Mouse (Mus musculus): ENCODE data around the gene Lhfp. TPM values are rescaled to one million over a fixed set of nuclear protein-coding genes. Genes with fewer than 3 reads are reported as not detected.

Gene Lhfp
- polyA plus RNA-seq, 1 experiment from 2014 or later: 5.5 TPM

DNA sequence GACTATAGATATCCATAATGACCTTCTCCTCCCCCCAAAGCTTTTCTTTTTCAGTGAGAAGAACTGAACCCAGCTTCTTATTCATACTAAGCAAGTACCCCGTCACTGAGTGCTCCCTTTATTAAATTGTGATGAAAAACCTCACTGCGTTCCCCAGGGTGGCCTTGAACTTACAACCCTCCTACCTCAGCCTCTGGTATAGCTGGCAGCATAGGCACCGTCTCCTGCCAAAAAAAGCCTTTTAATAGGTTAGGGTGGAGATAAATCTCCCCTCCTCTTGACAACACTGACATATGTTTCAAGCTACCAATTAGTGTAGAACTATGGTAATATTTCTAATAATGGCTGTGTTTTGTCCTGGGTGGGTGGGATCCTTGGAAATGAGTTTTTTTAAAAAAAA lies 33.4 kb downstream of the Lhfp start:
- H3K27ac ChIP-seq (ENCODE audit: low read length): no peak overlapping the region

DNA sequence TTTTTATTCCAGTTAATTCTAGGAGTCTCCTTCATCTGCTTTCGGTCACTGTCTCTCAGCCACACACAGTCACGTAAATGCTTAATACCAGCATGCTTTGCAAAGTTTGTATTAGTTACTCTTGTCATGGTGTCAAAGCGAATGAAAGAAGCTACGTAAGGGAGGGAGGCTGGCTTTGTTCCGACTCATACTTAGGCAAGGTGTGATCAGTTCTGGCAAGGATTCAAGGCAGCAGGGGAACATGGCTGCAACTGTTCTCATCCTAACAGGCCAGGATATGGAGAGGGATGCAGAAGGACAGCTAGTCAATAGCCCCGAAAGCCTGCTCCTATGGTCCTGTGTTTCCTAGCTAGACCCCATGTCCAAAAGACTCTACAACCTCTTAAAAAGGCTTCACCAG lies 39.0 kb downstream of the Lhfp start:
- H3K4me2 ChIP-seq (ENCODE audit: low read depth, low read length): no peak overlapping the region
- 79% methylated on average over 6 of the region's 6 CpGs for WGBS (ENCODE audit: insufficient replicate concordance)
- H3K36me3 ChIP-seq (ENCODE audit: control insufficient read depth, insufficient read depth): no peaks in the 10 kb centered on the region
- no peak overlapping the region for H3K9ac ChIP-seq (ENCODE audit: low read depth, low read length)
- H3K9me3 ChIP-seq (replicated peaks; ENCODE audit: control insufficient read depth, low read length): no peaks in the 10 kb centered on the region
- no peak for ATAC-seq (ENCODE audit: low read depth)
- no peak overlapping the region for H3K4me3 ChIP-seq (ENCODE audit: low read depth, low read length)
- no peaks in the 10 kb centered on the region for H3K4me1 ChIP-seq (ENCODE audit: control insufficient read depth, low read depth, low read length)
- no peaks in the 10 kb centered on the region for H3K27me3 ChIP-seq (ENCODE audit: control insufficient read depth, insufficient read depth, low read depth, low read length)
- H3K27ac ChIP-seq (ENCODE audit: low read length): no peak overlapping the region

More for the DNA sequence above, 33.4 kb downstream of the Lhfp start:
- Histone ChIP-seq H3K4me3 (ENCODE audit: low read depth, low read length) (no peak overlapping the region), H3K36me3 (ENCODE audit: control insufficient read depth, insufficient read depth) (no peaks in the 10 kb centered on the region), H3K9me3 (replicated peaks; ENCODE audit: control insufficient read depth, low read length) (no peaks in the 10 kb centered on the region), H3K4me2 (ENCODE audit: low read depth, low read length) (no peak overlapping the region), H3K9ac (ENCODE audit: low read depth, low read length) (no peak overlapping the region), H3K4me1 (ENCODE audit: control insufficient read depth, low read depth, low read length) (no peaks in the 10 kb centered on the region), H3K27me3 (ENCODE audit: control insufficient read depth, insufficient read depth, low read depth, low read length) (no peaks in the 10 kb centered on the region)
- 62% methylated on average over 3 of the region's 3 CpGs for WGBS (ENCODE audit: insufficient replicate concordance)
- ATAC-seq (ENCODE audit: low read depth): no peak

DNA sequence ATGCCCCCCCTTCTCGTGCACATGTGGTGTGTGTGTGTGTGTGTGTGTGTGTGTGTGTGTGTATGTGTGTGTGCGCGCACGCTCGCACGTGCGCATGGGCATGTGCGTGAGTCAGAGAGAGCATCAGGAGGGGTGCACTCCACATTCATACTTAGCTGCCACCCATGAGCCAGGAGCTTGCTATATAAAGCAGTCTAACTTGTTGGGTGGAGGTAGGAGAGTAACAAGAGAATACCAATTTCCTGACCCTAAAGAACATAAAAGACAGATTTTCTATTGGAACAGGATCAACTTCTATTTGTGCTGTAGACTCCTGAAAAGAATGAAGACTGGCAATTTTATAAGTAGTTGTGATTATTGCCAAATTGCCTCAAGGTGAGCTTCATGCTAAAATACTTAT lies 39.4 kb downstream of the Lhfp start:
- Histone ChIP-seq H3K4me2 (ENCODE audit: low read depth, low read length) (no peak overlapping the region), H3K36me3 (ENCODE audit: control insufficient read depth, insufficient read depth) (no peaks in the 10 kb centered on the region), H3K4me3 (ENCODE audit: low read depth, low read length) (no peak overlapping the region), H3K9ac (ENCODE audit: low read depth, low read length) (no peak overlapping the region), H3K4me1 (ENCODE audit: control insufficient read depth, low read depth, low read length) (no peaks in the 10 kb centered on the region), H3K27ac (ENCODE audit: low read length) (no peak overlapping the region), H3K9me3 (replicated peaks; ENCODE audit: control insufficient read depth, low read length) (no peaks in the 10 kb centered on the region), H3K27me3 (ENCODE audit: control insufficient read depth, insufficient read depth, low read depth, low read length) (no peaks in the 10 kb centered on the region)
- WGBS (ENCODE audit: insufficient replicate concordance): 81% methylated on average over 8 of the region's 8 CpGs
- no peak for ATAC-seq (ENCODE audit: low read depth)

DNA sequence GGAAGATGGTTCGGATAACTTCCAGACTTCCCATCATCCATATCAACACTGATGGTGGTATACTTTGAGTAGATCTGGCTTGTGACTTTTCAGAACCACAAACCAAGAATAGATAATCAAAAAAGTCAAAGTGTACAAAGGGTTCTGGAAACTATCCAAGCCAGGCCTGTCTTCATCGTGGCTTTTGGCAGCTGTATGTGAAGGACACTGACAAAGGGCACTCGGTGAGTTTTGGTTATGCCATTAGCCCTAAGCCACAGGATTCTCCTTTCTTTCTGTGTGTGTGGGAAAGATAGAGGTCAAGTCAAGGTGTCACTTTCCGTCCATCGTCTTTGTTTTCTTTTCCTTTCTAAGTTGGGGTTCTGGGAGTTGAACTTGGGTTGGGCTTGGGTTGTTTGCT lies 42.4 kb downstream of the Lhfp start:
- 69% methylated on average over 5 of the region's 5 CpGs for WGBS (ENCODE audit: insufficient replicate concordance)
- Histone ChIP-seq H3K4me1 (ENCODE audit: control insufficient read depth, low read depth, low read length) (no peaks in the 10 kb centered on the region), H3K4me2 (ENCODE audit: low read depth, low read length) (no peak overlapping the region), H3K36me3 (ENCODE audit: control insufficient read depth, insufficient read depth) (no peaks in the 10 kb centered on the region), H3K27me3 (ENCODE audit: control insufficient read depth, insufficient read depth, low read depth, low read length) (no peaks in the 10 kb centered on the region), H3K4me3 (ENCODE audit: low read depth, low read length) (no peak overlapping the region), H3K27ac (ENCODE audit: low read length) (no peak overlapping the region), H3K9me3 (replicated peaks; ENCODE audit: control insufficient read depth, low read length) (no peaks in the 10 kb centered on the region), H3K9ac (ENCODE audit: low read depth, low read length) (no peak overlapping the region)
- no peak for ATAC-seq (ENCODE audit: low read depth)

DNA sequence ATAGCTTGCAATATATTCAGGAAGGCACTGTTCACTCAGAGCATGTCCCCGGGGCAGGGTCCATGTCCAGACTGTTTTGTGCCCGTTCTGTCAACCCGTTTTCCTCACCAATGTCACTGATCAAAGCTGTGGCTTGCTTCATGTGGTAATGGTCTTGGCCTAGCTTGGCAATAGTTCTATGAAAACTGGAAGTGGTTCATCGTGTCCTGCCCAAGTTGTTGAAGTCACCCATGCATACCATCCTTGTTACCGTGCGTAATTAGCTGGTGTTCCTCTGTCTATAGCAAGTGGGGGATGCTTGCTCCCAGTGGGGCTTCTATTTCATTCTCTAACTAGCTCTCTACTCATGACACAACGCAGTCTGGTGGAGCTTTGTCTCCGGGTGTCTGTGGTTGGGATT lies 43.5 kb downstream of the Lhfp start:
- no peaks in the 10 kb centered on the region for H3K4me1 ChIP-seq (ENCODE audit: control insufficient read depth, low read depth, low read length)
- no peak for ATAC-seq (ENCODE audit: low read depth)
- H3K9ac ChIP-seq (ENCODE audit: low read depth, low read length): no peak overlapping the region
- H3K9me3 ChIP-seq (replicated peaks; ENCODE audit: control insufficient read depth, low read length): no peaks in the 10 kb centered on the region
- no peaks in the 10 kb centered on the region for H3K27me3 ChIP-seq (ENCODE audit: control insufficient read depth, insufficient read depth, low read depth, low read length)
- no peak overlapping the region for H3K4me2 ChIP-seq (ENCODE audit: low read depth, low read length)
- no peaks in the 10 kb centered on the region for H3K36me3 ChIP-seq (ENCODE audit: control insufficient read depth, insufficient read depth)
- 66% methylated on average over 8 of the region's 8 CpGs for WGBS (ENCODE audit: insufficient replicate concordance)
- H3K4me3 ChIP-seq (ENCODE audit: low read depth, low read length): no peak overlapping the region
- no peak overlapping the region for H3K27ac ChIP-seq (ENCODE audit: low read length)

DNA sequence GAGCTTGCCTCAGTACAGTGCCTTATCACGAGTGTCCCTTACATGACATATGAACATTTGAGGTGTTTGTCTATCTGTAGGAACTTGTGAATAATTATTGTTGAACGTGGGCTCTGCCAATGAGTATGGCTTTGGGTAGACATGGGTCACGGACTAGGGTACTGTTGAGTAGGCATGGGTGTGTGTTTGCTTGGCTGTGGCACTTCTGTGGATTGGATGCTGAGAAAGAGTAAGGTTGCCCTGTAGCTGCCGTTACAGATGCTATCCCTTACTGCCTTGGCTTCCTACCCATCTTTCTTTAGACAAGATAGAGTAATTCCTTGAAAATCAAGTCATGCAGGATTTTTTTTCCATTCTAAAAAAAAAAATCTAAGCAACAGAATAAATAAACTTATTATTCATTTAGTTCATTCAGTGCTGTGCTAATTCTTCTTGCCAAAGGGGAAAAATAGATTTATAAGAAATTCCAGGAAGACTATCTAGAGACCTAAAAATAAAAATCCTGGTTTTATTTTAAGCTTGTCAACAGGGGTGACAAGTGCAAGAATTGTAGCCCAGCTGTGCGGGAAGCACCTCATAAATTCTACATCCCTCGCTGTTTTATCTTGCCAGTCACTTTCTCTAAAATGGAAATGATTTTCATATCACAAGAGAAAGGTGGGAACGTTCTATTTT lies 45.3 kb downstream of the Lhfp start:
- Histone ChIP-seq H3K27ac (ENCODE audit: low read length) (no peak overlapping the region), H3K9ac (ENCODE audit: low read depth, low read length) (no peak overlapping the region), H3K27me3 (ENCODE audit: control insufficient read depth, insufficient read depth, low read depth, low read length) (no peaks in the 10 kb centered on the region), H3K4me3 (ENCODE audit: low read depth, low read length) (no peak overlapping the region), H3K4me1 (ENCODE audit: control insufficient read depth, low read depth, low read length) (no peaks in the 10 kb centered on the region), H3K4me2 (ENCODE audit: low read depth, low read length) (no peak overlapping the region), H3K36me3 (ENCODE audit: control insufficient read depth, insufficient read depth) (no peaks in the 10 kb centered on the region), H3K9me3 (replicated peaks; ENCODE audit: control insufficient read depth, low read length) (no peaks in the 10 kb centered on the region)
- WGBS (ENCODE audit: insufficient replicate concordance): 54% methylated on average over 7 of the region's 7 CpGs
- ATAC-seq (ENCODE audit: low read depth): no peak

DNA sequence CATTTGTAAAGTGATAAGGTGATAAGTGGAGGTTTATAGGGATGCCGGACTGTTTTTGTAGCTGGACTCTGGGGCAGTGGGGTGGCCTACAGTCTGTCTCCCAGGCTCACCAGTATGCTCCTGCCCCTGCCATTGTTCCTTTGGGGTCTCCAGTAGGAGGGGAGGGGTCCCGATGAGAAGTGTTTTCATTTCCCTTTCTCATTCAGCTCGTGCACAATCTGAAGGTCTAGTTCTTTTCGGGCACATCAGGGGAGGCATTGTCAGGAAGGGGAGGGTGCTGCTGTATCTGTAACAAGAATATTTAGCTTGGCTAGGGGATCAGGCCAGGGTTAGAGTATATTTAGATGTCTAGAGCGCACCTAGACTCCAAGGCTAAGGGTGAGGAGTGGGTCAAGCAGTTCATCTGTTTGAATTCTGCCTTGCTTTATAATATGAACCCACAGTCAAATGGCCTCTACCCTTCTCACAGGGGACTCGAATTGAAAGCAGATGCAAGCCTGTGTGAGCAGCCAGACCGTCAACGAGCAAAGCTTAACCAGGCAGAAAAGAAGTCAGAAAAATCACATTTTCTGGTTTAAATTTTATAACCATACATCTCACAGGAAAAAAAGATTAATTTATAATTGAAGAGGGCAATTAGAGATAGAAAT lies 46.0 kb downstream of the Lhfp start:
- Histone ChIP-seq H3K9ac (ENCODE audit: low read depth, low read length) (no peak overlapping the region), H3K36me3 (ENCODE audit: control insufficient read depth, insufficient read depth) (no peaks in the 10 kb centered on the region), H3K4me3 (ENCODE audit: low read depth, low read length) (no peak overlapping the region), H3K27me3 (ENCODE audit: control insufficient read depth, insufficient read depth, low read depth, low read length) (no peaks in the 10 kb centered on the region), H3K4me1 (ENCODE audit: control insufficient read depth, low read depth, low read length) (no peaks in the 10 kb centered on the region), H3K27ac (ENCODE audit: low read length) (no peak overlapping the region), H3K4me2 (ENCODE audit: low read depth, low read length) (no peak overlapping the region), H3K9me3 (replicated peaks; ENCODE audit: control insufficient read depth, low read length) (no peaks in the 10 kb centered on the region)
- no peak for ATAC-seq (ENCODE audit: low read depth)
- WGBS (ENCODE audit: insufficient replicate concordance): 62% methylated on average over 8 of the region's 8 CpGs

DNA sequence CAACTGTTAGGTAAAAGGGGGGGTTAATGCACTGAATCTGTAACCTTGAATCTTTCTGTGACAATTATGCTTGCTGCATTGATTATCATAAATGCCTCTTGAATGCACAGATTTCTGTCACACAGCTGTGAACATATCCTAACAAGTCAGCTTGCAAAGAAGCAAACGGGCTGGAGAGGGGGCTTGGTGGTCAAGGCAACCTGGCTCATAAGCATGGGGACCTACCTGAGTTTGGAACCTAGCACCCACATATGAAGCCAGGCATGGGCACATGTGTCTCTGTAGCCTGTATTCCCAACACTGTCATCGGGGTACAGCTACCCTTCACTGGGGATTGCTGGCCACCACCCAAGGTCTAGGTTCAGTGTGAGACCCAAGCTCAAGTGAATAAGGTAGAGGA lies 48.6 kb downstream of the Lhfp start:
- no peak overlapping the region for H3K4me2 ChIP-seq (ENCODE audit: low read depth, low read length)
- no peaks in the 10 kb centered on the region for H3K4me1 ChIP-seq (ENCODE audit: control insufficient read depth, low read depth, low read length)
- H3K27me3 ChIP-seq (ENCODE audit: control insufficient read depth, insufficient read depth, low read depth, low read length): no peaks in the 10 kb centered on the region
- no peaks in the 10 kb centered on the region for H3K9me3 ChIP-seq (replicated peaks; ENCODE audit: control insufficient read depth, low read length)
- no peaks in the 10 kb centered on the region for H3K36me3 ChIP-seq (ENCODE audit: control insufficient read depth, insufficient read depth)
- no peak overlapping the region for H3K9ac ChIP-seq (ENCODE audit: low read depth, low read length)
- no peak overlapping the region for H3K27ac ChIP-seq (ENCODE audit: low read length)
- no peak overlapping the region for H3K4me3 ChIP-seq (ENCODE audit: low read depth, low read length)
- 53% methylated on average over 2 of the region's 2 CpGs for WGBS (ENCODE audit: insufficient replicate concordance)
- no peak for ATAC-seq (ENCODE audit: low read depth)

DNA sequence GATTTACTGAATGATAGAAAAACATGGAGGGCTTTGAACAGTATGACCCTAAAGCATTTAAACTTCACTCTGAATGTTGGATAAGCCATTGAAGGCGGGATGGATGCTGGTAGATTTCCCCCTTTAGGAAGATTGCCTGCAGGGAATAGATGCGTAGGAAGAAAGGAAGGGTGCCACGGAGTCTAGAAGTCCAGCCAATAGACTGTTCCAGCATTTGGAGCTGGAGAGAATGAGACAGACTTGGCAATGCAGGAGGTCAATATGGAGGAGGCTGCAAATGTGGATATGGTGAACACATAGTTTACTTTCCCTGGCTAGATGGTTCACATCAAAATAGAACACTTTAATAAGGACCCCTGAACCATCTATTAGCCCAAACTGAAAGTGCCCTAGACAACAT lies 58.9 kb downstream of the Lhfp start:
- Histone ChIP-seq H3K36me3 (ENCODE audit: control insufficient read depth, insufficient read depth) (no peaks in the 10 kb centered on the region), H3K27me3 (ENCODE audit: control insufficient read depth, insufficient read depth, low read depth, low read length) (no peaks in the 10 kb centered on the region), H3K27ac (ENCODE audit: low read length) (no peak overlapping the region), H3K9me3 (replicated peaks; ENCODE audit: control insufficient read depth, low read length) (no peaks in the 10 kb centered on the region), H3K9ac (ENCODE audit: low read depth, low read length) (no peak overlapping the region), H3K4me3 (ENCODE audit: low read depth, low read length) (no peak overlapping the region), H3K4me2 (ENCODE audit: low read depth, low read length) (no peak overlapping the region), H3K4me1 (ENCODE audit: control insufficient read depth, low read depth, low read length) (no peaks in the 10 kb centered on the region)
- ATAC-seq (ENCODE audit: low read depth): no peak
- 68% methylated on average over 3 of the region's 3 CpGs for WGBS (ENCODE audit: insufficient replicate concordance)
